Mouse (Mus musculus): ENCODE measurements around the gene Gm5294.

The Gm5294 gene

GRCm38 (mm10) chr5:138849682-138850461 is 30.0 kb downstream of the Gm5294 start:
- DNase-seq (ENCODE audit: low spot score), result no peak

- DNase-seq (ENCODE audit: low spot score), result no peak
Measured at GRCm38 (mm10) chr5:138850462-138850844, 30.6 kb downstream of the Gm5294 start.

- no peak for DNase-seq (ENCODE audit: low spot score)
Measured at GRCm38 (mm10) chr5:138851296-138851780, 31.5 kb downstream of the Gm5294 start.

GRCm38 (mm10) chr5:138852151-138852550 is 32.3 kb downstream of the Gm5294 start:
- DNase-seq (ENCODE audit: low spot score), result no peak

GRCm38 (mm10) chr5:138853349-138853748 is 33.5 kb downstream of the Gm5294 start:
- DNase-seq (ENCODE audit: low spot score), result no peak

GRCm38 (mm10) chr5:138857010-138857617 is 37.2 kb downstream of the Gm5294 start:
- DNase-seq (ENCODE audit: low spot score), result peak; percentile 59

GRCm38 (mm10) chr5:138857811-138858251 is 38.0 kb downstream of the Gm5294 start:
- DNase-seq (ENCODE audit: low spot score), result no peak

- no peak for DNase-seq (ENCODE audit: low spot score)
Measured at GRCm38 (mm10) chr5:138863681-138864146, 43.8 kb downstream of the Gm5294 start.

GRCm38 (mm10) chr5:138864166-138864565 is 44.3 kb downstream of the Gm5294 start:
- no peak for DNase-seq (ENCODE audit: low spot score)

GRCm38 (mm10) chr5:138864880-138865279 is 45.0 kb downstream of the Gm5294 start:
- DNase-seq (ENCODE audit: low spot score), result no peak

GRCm38 (mm10) chr5:138865637-138866036 is 45.8 kb downstream of the Gm5294 start:
- DNase-seq (ENCODE audit: low spot score), result no peak
